Mouse (Mus musculus): ENCODE measurements at regions not wholly inside any gene's neighbourhood (a gene's known extent, or its start where the extent isn't known, plus 50 kb on each side); places are given as distances from the start of the nearest gene placed in this dataset.
"Not testable (repeated sequence)": the region's sequence is repeated elsewhere in the genome, so short reads cannot be mapped to it uniquely, and the experiment has no call there.

GRCm38 (mm10) chr6:22492896-22493295, 136.9 kb upstream of the Fam3c start:
- WGBS: 95% methylated on average over 17 of the region's 17 CpGs
- no peaks in the 10 kb centered on the region for H3K4me1 ChIP-seq

GRCm38 (mm10) chr6:22490762-22491161, 134.7 kb upstream of the Fam3c start:
- DNase-seq (ENCODE audit: extremely low spot score, low spot score): no peak
- no peak overlapping the region for H3K27ac ChIP-seq
- WGBS: 94% methylated on average over 6 of the region's 6 CpGs
- H3K9me3 ChIP-seq: no peaks in the 10 kb centered on the region
- no peak overlapping the region for H3K4me3 ChIP-seq
- no peaks in the 10 kb centered on the region for H3K4me1 ChIP-seq
- H3K36me3 ChIP-seq (replicated peaks): no peaks in the 10 kb centered on the region
- no peaks in the 10 kb centered on the region for H3K27me3 ChIP-seq (ENCODE audit: poor library complexity, severe bottlenecking)

More at GRCm38 (mm10) chr6:22492896-22493295, 136.9 kb upstream of the Fam3c start:
- no peaks in the 10 kb centered on the region for H3K9me3 ChIP-seq
- H3K36me3 ChIP-seq (replicated peaks): no peaks in the 10 kb centered on the region
- no peaks in the 10 kb centered on the region for H3K27me3 ChIP-seq (ENCODE audit: poor library complexity, severe bottlenecking)
- H3K27ac ChIP-seq: no peak overlapping the region
- DNase-seq (ENCODE audit: extremely low spot score, low spot score): no peak
- H3K4me3 ChIP-seq: no peak overlapping the region

DNA sequence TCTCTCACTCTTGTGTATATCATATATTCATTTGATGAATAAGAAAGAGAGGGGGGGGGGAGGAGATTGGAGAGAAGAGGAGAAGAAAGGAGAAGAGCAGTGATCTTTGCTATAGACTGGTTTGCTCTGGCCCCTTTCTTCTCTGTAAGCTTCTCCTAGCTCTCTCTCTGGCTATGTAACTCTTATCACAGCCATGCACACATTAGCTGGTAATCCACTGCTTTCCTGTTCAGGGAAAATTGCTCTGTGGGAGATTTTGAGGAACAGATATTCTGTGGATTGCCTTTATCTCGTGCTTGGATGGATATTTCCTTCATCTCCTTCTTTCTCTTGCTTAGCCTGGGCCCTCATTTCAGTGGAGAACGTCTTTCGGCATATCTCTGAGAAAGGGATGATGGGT, 131.4 kb upstream of the Fam3c start:
- H3K9me3 ChIP-seq: no peaks in the 10 kb centered on the region
- no peaks in the 10 kb centered on the region for H3K4me1 ChIP-seq
- H3K4me3 ChIP-seq: no peak overlapping the region
- DNase-seq (ENCODE audit: extremely low spot score, low spot score): no peak
- H3K36me3 ChIP-seq (replicated peaks): no peaks in the 10 kb centered on the region
- WGBS: 88% methylated on average over 3 of the region's 3 CpGs
- no peak overlapping the region for H3K27ac ChIP-seq
- no peaks in the 10 kb centered on the region for H3K27me3 ChIP-seq (ENCODE audit: poor library complexity, severe bottlenecking)

GRCm38 (mm10) chr6:22485828-22486518, 129.9 kb upstream of the Fam3c start:
- Histone ChIP-seq H3K27me3 (ENCODE audit: poor library complexity, severe bottlenecking) (no peaks in the 10 kb centered on the region), H3K36me3 (replicated peaks) (no peaks in the 10 kb centered on the region), H3K9me3 (no peaks in the 10 kb centered on the region), H3K4me3 (no peak overlapping the region), H3K4me1 (no peaks in the 10 kb centered on the region), H3K27ac (no peak overlapping the region)
- WGBS: 85% methylated on average over 11 of the region's 11 CpGs
- DNase-seq (ENCODE audit: extremely low spot score, low spot score): no peak

- H3K27me3 ChIP-seq (ENCODE audit: poor library complexity, severe bottlenecking); H3K36me3 ChIP-seq (replicated peaks); DNase-seq (ENCODE audit: extremely low spot score, low spot score); H3K27ac ChIP-seq; H3K4me1 ChIP-seq; H3K4me3 ChIP-seq; H3K9me3 ChIP-seq: not testable (repeated sequence)
- WGBS: 84% methylated on average over 4 of the region's 4 CpGs
Measured at GRCm38 (mm10) chr6:22482257-22482656, 126.2 kb upstream of the Fam3c start.

DNA sequence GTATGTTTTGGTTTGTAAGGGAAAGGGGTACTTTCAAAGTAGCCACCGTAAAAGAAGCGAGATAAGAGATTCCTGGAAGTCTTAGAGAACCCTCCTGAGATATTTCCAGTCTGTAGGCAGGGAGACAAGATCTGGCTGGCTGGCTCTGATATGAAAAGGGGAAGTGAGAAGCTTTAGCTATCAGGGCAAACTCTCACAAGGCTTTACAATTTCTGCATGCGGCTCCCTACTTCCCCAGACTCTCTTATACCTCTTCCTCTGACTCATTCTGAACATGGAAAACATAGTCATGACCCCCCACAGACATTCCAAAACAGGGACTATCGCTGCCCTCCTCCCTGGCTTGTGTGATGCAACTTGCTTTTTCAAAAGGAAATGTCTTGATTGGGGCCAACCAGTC, 118.6 kb upstream of the Fam3c start:
- DNase-seq (ENCODE audit: extremely low spot score, low spot score): no peak
- Histone ChIP-seq H3K27ac (no peak overlapping the region), H3K27me3 (ENCODE audit: poor library complexity, severe bottlenecking) (no peaks in the 10 kb centered on the region), H3K36me3 (replicated peaks) (no peaks in the 10 kb centered on the region), H3K4me1 (no peaks in the 10 kb centered on the region), H3K9me3 (no peaks in the 10 kb centered on the region), H3K4me3 (no peak overlapping the region)
- WGBS: 89% methylated on average over 4 of the region's 4 CpGs

DNA sequence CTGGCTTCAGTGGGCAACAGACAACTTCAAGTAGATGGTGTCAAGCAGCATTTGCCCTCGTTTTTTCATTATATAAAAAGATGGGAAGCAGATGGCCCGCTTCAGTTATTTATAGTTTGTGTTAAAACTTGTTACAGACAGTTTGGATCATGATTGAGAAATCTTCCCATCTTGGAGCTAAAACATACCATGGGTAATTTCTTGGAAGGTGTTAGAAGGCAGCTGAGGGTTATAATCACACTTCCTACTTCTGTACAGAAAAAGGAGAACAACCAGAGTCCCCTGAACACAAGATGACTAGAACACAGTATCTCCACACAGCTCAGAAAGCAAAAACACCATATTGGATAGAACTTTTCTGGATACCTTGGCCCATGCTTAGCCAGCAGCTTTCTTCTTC, 118.0 kb upstream of the Fam3c start:
- no peak overlapping the region for H3K27ac ChIP-seq
- no peaks in the 10 kb centered on the region for H3K9me3 ChIP-seq
- no peak for DNase-seq (ENCODE audit: extremely low spot score, low spot score)
- no peak overlapping the region for H3K4me3 ChIP-seq
- 82% methylated on average over 2 of the region's 2 CpGs for WGBS
- H3K4me1 ChIP-seq: no peaks in the 10 kb centered on the region
- H3K36me3 ChIP-seq (replicated peaks): no peaks in the 10 kb centered on the region
- no peaks in the 10 kb centered on the region for H3K27me3 ChIP-seq (ENCODE audit: poor library complexity, severe bottlenecking)

GRCm38 (mm10) chr6:22472400-22472799, 116.4 kb upstream of the Fam3c start:
- H3K4me1 ChIP-seq; H3K4me3 ChIP-seq; H3K27me3 ChIP-seq (ENCODE audit: poor library complexity, severe bottlenecking); H3K36me3 ChIP-seq (replicated peaks); DNase-seq (ENCODE audit: extremely low spot score, low spot score); H3K9me3 ChIP-seq; H3K27ac ChIP-seq: not testable (repeated sequence)
- WGBS: 95% methylated on average over 5 of the region's 5 CpGs

DNA sequence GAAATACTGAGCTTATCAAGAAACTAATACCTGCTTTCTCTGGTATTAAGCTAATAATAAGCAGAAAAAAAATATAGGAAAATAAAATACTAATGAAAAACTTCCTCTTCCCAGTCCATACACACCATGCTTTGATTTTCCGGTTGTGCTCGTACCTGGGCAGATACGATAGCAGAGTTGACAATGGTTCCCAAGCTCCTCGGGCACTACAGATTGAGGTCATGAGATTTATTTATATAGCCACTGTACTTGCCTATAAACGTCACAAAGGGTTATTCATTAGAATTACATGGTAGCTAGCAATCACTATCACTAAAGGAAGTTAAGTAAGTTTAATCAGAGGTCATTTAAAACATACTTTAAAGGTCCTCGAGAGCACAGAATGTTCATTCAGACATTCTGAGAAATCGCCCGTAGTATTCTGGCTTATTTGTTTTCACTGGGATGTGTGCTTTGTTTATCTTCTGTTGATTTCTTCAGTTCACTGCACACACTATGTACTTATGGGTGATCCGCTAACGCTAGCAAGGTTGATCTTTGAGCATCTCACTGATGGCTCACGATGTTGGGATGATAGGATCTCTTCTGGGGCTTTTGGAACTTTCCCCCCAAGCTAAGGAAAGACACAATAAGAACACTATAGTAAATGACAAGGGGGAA, 111.4 kb upstream of the Fam3c start:
- DNase-seq (ENCODE audit: extremely low spot score, low spot score): no peak
- WGBS: 91% methylated on average over 11 of the region's 11 CpGs
- Histone ChIP-seq H3K4me3 (no peak overlapping the region), H3K4me1 (no peaks in the 10 kb centered on the region), H3K27ac (no peak overlapping the region), H3K27me3 (ENCODE audit: poor library complexity, severe bottlenecking) (no peaks in the 10 kb centered on the region), H3K36me3 (replicated peaks) (no peaks in the 10 kb centered on the region), H3K9me3 (no peaks in the 10 kb centered on the region)

GRCm38 (mm10) chr6:22465926-22466325, 109.9 kb upstream of the Fam3c start:
- Histone ChIP-seq H3K27me3 (ENCODE audit: poor library complexity, severe bottlenecking) (no peaks in the 10 kb centered on the region), H3K4me3 (no peak overlapping the region), H3K36me3 (replicated peaks) (no peaks in the 10 kb centered on the region), H3K27ac (no peak overlapping the region), H3K4me1 (no peaks in the 10 kb centered on the region), H3K9me3 (no peaks in the 10 kb centered on the region)
- 94% methylated on average over 1 of the region's 1 CpGs for WGBS
- DNase-seq (ENCODE audit: extremely low spot score, low spot score): no peak

GRCm38 (mm10) chr6:22459440-22460016, 103.5 kb upstream of the Fam3c start:
- H3K9me3 ChIP-seq: no peaks in the 10 kb centered on the region
- no peaks in the 10 kb centered on the region for H3K36me3 ChIP-seq (replicated peaks)
- no peaks in the 10 kb centered on the region for H3K4me1 ChIP-seq
- H3K27me3 ChIP-seq (ENCODE audit: poor library complexity, severe bottlenecking): no peaks in the 10 kb centered on the region
- H3K4me3 ChIP-seq: no peak overlapping the region
- WGBS: 89% methylated on average over 7 of the region's 7 CpGs
- DNase-seq (ENCODE audit: extremely low spot score, low spot score): no peak
- H3K27ac ChIP-seq: no peak overlapping the region

DNA sequence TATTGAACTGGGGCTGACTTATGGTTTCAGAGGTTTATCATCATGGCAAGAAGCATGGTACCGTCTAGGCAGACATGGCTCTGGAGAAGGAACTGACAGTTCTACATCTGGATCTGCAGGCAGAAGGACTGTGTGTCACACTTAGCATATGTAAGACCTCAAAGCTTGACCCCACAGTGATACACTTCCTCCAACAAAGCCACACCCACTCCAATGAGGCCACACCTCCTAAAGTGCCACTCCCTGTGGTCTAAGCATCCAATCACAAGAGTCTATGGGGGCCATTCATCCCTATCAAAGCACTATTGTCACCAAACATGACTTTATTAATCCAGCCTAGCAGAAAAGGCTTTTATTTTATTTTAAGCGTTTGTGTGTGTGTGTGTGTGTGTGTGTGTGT, 96.2 kb upstream of the Fam3c start:
- DNase-seq (ENCODE audit: extremely low spot score, low spot score): no peak
- Histone ChIP-seq H3K27me3 (ENCODE audit: poor library complexity, severe bottlenecking) (no peaks in the 10 kb centered on the region), H3K36me3 (replicated peaks) (no peaks in the 10 kb centered on the region), H3K9me3 (no peaks in the 10 kb centered on the region), H3K4me1 (no peaks in the 10 kb centered on the region), H3K4me3 (no peak overlapping the region), H3K27ac (no peak overlapping the region)
- 83% methylated on average over 2 of the region's 2 CpGs for WGBS

- DNase-seq (ENCODE audit: extremely low spot score, low spot score): no peak
- H3K27ac ChIP-seq: no peak overlapping the region
- no peaks in the 10 kb centered on the region for H3K36me3 ChIP-seq (replicated peaks)
- no peaks in the 10 kb centered on the region for H3K4me1 ChIP-seq
- no peaks in the 10 kb centered on the region for H3K27me3 ChIP-seq (ENCODE audit: poor library complexity, severe bottlenecking)
- H3K9me3 ChIP-seq: no peaks in the 10 kb centered on the region
- no peak overlapping the region for H3K4me3 ChIP-seq
Measured at GRCm38 (mm10) chr6:22450501-22450900, 94.5 kb upstream of the Fam3c start.
